Mouse (Mus musculus): ENCODE results near the gene Kmo.

DNA sequence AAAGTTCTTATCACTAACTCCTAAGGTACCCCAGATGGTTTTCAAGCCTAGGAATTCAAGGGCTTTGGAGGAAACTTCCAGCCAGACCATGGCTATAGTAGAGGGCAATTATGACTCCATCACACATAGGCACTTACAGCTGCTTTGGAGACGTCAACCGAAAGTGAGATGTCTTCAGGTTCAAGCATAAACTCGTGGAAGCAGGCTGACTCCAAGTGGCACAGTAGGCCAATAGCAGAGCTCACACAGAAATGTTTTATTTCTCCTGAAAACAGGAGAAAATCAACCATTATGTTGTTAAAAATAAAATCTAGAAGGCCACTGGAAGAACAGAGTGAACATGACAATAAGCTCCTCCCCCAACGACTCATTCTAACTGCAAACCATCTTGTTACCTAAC, 37.4 kb upstream of the Kmo start:
- TF ChIP-seq CTCF (IDR thresholded peaks at IDR 0.05; ENCODE audit: borderline replicate concordance, insufficient read depth, low read depth, low read length) = no peak
- no peak for TF ChIP-seq POLR2A (IDR thresholded peaks at IDR 0.05; ENCODE audit: borderline replicate concordance, insufficient read depth, low read length)

Measured in cerebellum, adult 2 months (tissue).